Mouse (Mus musculus) urinary bladder, postnatal 14 days (tissue): Measurements from ENCODE around the gene Smyd5.

Experiments
- DNase-seq: peaks from one replicate; pipeline ENCODE4 v3.0.0; 2021; ENCODE audit warnings: low spot score

Gene Smyd5

DNA sequence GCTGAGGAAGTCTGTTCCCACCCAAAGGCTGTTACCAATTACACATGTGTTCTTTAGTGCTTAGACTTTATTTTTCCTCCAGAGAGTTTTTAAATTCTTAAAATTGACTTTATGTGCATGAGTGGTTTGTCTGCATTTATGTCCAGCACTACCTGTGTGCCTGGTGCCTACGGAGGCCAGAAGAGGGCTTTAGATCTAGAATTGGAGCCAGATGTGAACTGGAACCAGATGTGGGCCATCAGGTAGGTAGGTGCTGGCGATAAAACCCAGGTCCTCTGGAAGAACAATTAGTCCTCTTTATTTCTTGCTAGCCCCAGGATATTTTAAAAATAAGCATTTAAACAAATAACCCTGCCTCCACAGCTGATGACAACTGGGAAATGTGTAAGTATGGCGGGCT, 59.8 kb downstream of the Smyd5 start:
- DNase-seq = no peak
